Mouse (Mus musculus): ENCODE results near the gene Plekho1.
"Not testable (repeated sequence)": the region's sequence is repeated elsewhere in the genome, so short reads cannot be mapped to it uniquely, and the experiment has no call there.

Plekho1 gene

GRCm38 (mm10) chr3:95995802-95996428 is at the start of gene Plekho1:
Gene Plekho1 (minus strand): TSS chr3:95996001.
- Histone ChIP-seq H3K4me3 (replicated peaks; ENCODE audit: low read length) (peak within 1 kb of the TSS; percentile 84), H3K9me3 (ENCODE audit: low read length) (no peaks in the 10 kb centered on the region), H3K4me1 (replicated peaks; ENCODE audit: low read depth, low read length) (peaks cover 60% of the 10 kb centered on the region), H3K36me3 (ENCODE audit: insufficient read depth, low read length) (no peaks in the 10 kb centered on the region), H3K27me3 (ENCODE audit: insufficient read depth, low read length) (peaks cover 77% of the 10 kb centered on the region)
- TF ChIP-seq POU5F1 (IDR thresholded peaks at IDR 0.05; ENCODE audit: borderline replicate concordance, low read length) (no peak), NANOG (IDR thresholded peaks at IDR 0.05; ENCODE audit: borderline replicate concordance, low read length) (no peak), CTCF (conservative IDR thresholded peaks at IDR 0.05; ENCODE audit: low read length) (no peak)

DNA sequence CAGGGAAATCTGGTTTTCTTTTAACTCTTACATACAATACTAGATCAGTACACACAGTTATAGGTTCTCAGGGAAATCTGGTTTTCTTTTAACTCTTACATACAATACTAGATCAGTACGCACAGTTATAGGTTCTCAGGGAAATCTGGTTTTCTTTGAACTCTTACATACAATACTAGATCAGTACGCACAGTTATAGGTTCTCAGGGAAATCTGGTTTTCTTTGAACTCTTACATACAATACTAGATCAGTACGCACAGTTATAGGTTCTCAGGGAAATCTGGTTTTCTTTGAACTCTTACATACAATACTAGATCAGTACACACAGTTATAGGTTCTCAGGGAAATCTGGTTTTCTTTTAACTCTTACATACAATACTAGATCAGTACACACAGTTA is 48.8 kb upstream of the Plekho1 start:
- H3K27me3 ChIP-seq (ENCODE audit: insufficient read depth, low read length); H3K4me3 ChIP-seq (replicated peaks; ENCODE audit: low read length); H3K9me3 ChIP-seq (ENCODE audit: low read length); H3K4me1 ChIP-seq (replicated peaks; ENCODE audit: low read depth, low read length); H3K36me3 ChIP-seq (ENCODE audit: insufficient read depth, low read length): not testable (repeated sequence)

DNA sequence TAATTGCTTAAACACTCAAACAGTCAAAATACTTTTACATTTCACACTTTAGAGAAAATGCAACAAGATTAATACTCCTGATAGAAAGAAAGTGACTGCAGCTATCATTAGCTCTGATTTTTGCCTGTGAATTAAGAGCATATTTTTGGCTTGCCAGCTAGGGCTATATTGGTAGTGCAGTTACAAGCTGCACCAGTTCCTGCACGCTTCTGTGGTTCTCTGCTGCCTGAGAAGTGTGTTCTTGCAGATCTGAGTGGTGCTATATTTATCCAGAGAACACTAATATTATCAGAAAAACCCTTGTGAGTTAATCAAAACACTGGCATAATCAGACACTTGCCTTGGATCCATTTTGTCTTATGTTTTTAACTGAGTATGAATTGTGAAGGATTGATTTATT is 47.3 kb upstream of the Plekho1 start:
- H3K4me1 ChIP-seq (replicated peaks; ENCODE audit: low read depth, low read length): no peaks in the 10 kb centered on the region; the same call in 1 of the 2 replicates
- no peaks in the 10 kb centered on the region for H3K27me3 ChIP-seq (ENCODE audit: insufficient read depth, low read length)
- no peak overlapping the region for H3K4me3 ChIP-seq (replicated peaks; ENCODE audit: low read length)
- peaks cover 9% of the 10 kb centered on the region; the same call in 1 of the 2 replicates for H3K36me3 ChIP-seq (ENCODE audit: insufficient read depth, low read length)
- TF ChIP-seq NANOG (IDR thresholded peaks at IDR 0.05; ENCODE audit: borderline replicate concordance, low read length) (no peak), CTCF (conservative IDR thresholded peaks at IDR 0.05; ENCODE audit: low read length) (no peak), POU5F1 (IDR thresholded peaks at IDR 0.05; ENCODE audit: borderline replicate concordance, low read length) (no peak)
- H3K9me3 ChIP-seq (ENCODE audit: low read length): no peaks in the 10 kb centered on the region

- Histone ChIP-seq H3K36me3 (ENCODE audit: insufficient read depth, low read length) (peaks cover 9% of the 10 kb centered on the region; the same call in 1 of the 2 replicates), H3K4me1 (replicated peaks; ENCODE audit: low read depth, low read length) (no peaks in the 10 kb centered on the region; the same call in 1 of the 2 replicates), H3K9me3 (ENCODE audit: low read length) (no peaks in the 10 kb centered on the region), H3K27me3 (ENCODE audit: insufficient read depth, low read length) (no peaks in the 10 kb centered on the region), H3K4me3 (replicated peaks; ENCODE audit: low read length) (no peak overlapping the region)
- TF ChIP-seq POU5F1 (IDR thresholded peaks at IDR 0.05; ENCODE audit: borderline replicate concordance, low read length): no peak
- TF ChIP-seq NANOG (IDR thresholded peaks at IDR 0.05; ENCODE audit: borderline replicate concordance, low read length): no peak
- TF ChIP-seq CTCF (conservative IDR thresholded peaks at IDR 0.05; ENCODE audit: low read length): no peak
Measured at GRCm38 (mm10) chr3:96041079-96041478, 45.3 kb upstream of the Plekho1 start.

GRCm38 (mm10) chr3:96040663-96041006 is 44.8 kb upstream of the Plekho1 start:
- no peaks in the 10 kb centered on the region for H3K27me3 ChIP-seq (ENCODE audit: insufficient read depth, low read length)
- no peaks in the 10 kb centered on the region for H3K9me3 ChIP-seq (ENCODE audit: low read length)
- no peak for TF ChIP-seq CTCF (conservative IDR thresholded peaks at IDR 0.05; ENCODE audit: low read length)
- TF ChIP-seq NANOG (IDR thresholded peaks at IDR 0.05; ENCODE audit: borderline replicate concordance, low read length): no peak
- no peak for TF ChIP-seq POU5F1 (IDR thresholded peaks at IDR 0.05; ENCODE audit: borderline replicate concordance, low read length)
- peaks cover 5% of the 10 kb centered on the region; the same call in 1 of the 2 replicates for H3K36me3 ChIP-seq (ENCODE audit: insufficient read depth, low read length)
- H3K4me3 ChIP-seq (replicated peaks; ENCODE audit: low read length): no peak overlapping the region
- no peaks in the 10 kb centered on the region for H3K4me1 ChIP-seq (replicated peaks; ENCODE audit: low read depth, low read length)

DNA sequence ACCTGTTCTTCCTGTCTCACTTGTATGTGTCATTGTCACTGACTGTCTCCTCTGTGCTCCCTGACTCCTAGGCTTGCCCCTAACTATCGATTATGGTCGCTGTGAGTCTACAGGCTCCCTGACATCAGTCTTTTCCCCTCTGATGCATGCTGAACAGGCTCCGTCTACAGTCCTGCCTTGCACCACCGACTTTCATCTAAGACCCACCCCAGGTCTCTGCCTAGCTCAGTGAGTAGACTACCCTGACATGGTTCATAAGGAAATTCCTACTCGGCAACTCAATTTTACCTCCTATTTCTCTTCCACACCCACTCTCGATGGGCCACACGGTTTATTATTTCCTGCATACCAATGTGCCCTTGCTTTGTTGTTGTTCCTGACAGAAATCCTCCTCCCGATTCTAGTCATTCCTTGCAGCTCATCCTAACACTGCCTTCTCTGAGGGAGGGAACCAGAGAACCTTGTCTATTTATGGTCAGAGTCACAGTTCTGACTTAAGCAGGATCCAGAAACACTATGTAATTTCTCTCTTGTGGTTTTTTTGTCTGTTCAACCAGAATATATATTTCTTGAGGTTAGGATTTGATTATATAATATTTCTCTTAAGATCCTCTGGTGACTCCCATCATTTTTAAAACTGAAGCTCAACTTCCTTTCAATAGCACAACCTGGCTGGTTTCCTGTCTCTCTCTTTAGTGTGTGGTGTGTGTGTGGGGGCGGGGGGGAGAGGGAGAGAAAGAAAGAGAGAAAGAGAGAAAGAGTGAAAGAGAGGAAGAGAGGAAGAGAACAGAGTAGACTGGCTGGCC is 44.3 kb upstream of the Plekho1 start:
- Histone ChIP-seq H3K4me3 (replicated peaks; ENCODE audit: low read length) (no peak overlapping the region), H3K9me3 (ENCODE audit: low read length) (no peaks in the 10 kb centered on the region), H3K27me3 (ENCODE audit: insufficient read depth, low read length) (no peaks in the 10 kb centered on the region), H3K4me1 (replicated peaks; ENCODE audit: low read depth, low read length) (no peaks in the 10 kb centered on the region), H3K36me3 (ENCODE audit: insufficient read depth, low read length) (no peaks in the 10 kb centered on the region)
- no peak for TF ChIP-seq CTCF (conservative IDR thresholded peaks at IDR 0.05; ENCODE audit: low read length)
- TF ChIP-seq NANOG (IDR thresholded peaks at IDR 0.05; ENCODE audit: borderline replicate concordance, low read length): no peak
- no peak for TF ChIP-seq POU5F1 (IDR thresholded peaks at IDR 0.05; ENCODE audit: borderline replicate concordance, low read length)

GRCm38 (mm10) chr3:96038851-96039250 is 43.0 kb upstream of the Plekho1 start:
- no peaks in the 10 kb centered on the region for H3K4me1 ChIP-seq (replicated peaks; ENCODE audit: low read depth, low read length)
- H3K36me3 ChIP-seq (ENCODE audit: insufficient read depth, low read length): no peaks in the 10 kb centered on the region
- H3K27me3 ChIP-seq (ENCODE audit: insufficient read depth, low read length): no peaks in the 10 kb centered on the region
- no peak overlapping the region for H3K4me3 ChIP-seq (replicated peaks; ENCODE audit: low read length)
- no peak for TF ChIP-seq NANOG (IDR thresholded peaks at IDR 0.05; ENCODE audit: borderline replicate concordance, low read length)
- no peak for TF ChIP-seq CTCF (conservative IDR thresholded peaks at IDR 0.05; ENCODE audit: low read length)
- no peak for TF ChIP-seq POU5F1 (IDR thresholded peaks at IDR 0.05; ENCODE audit: borderline replicate concordance, low read length)
- no peaks in the 10 kb centered on the region for H3K9me3 ChIP-seq (ENCODE audit: low read length)

DNA sequence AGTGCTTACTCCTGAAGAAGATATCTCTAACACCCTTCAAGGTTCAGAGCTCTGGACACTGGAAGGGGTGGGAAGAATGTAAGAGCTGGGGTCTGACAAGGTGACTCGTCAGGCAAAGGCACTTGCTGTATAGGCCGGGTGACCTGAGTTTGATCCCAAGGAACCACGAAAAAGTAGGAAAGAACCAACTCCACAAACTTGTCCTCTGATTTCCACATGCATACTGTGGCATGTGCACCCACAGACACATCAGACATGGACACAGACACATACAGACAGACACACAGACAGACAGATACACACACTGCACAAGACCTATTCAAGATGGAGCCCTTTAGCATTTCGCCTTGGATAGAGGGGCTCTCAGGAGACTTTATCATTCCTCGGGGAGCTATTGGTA is 42.4 kb upstream of the Plekho1 start:
- Histone ChIP-seq H3K4me3 (replicated peaks; ENCODE audit: low read length) (no peak overlapping the region), H3K4me1 (replicated peaks; ENCODE audit: low read depth, low read length) (peaks cover 2% of the 10 kb centered on the region), H3K36me3 (ENCODE audit: insufficient read depth, low read length) (no peaks in the 10 kb centered on the region), H3K9me3 (ENCODE audit: low read length) (no peaks in the 10 kb centered on the region), H3K27me3 (ENCODE audit: insufficient read depth, low read length) (no peaks in the 10 kb centered on the region)
- TF ChIP-seq NANOG (IDR thresholded peaks at IDR 0.05; ENCODE audit: borderline replicate concordance, low read length) (no peak), POU5F1 (IDR thresholded peaks at IDR 0.05; ENCODE audit: borderline replicate concordance, low read length) (no peak), CTCF (conservative IDR thresholded peaks at IDR 0.05; ENCODE audit: low read length) (no peak)

Data from E14TG2a.4 (cell line).